Mouse (Mus musculus): ENCODE data around the gene Sox11. TPM values are rescaled to one million over a fixed set of nuclear protein-coding genes. Genes with fewer than 3 reads are reported as not detected.

Gene Sox11
- 278 and 318 TPM in 2 replicates for polyA plus RNA-seq (2015; fragmentation: Nextera tagmentation; extraction: Ambion mirVana)

DNA sequence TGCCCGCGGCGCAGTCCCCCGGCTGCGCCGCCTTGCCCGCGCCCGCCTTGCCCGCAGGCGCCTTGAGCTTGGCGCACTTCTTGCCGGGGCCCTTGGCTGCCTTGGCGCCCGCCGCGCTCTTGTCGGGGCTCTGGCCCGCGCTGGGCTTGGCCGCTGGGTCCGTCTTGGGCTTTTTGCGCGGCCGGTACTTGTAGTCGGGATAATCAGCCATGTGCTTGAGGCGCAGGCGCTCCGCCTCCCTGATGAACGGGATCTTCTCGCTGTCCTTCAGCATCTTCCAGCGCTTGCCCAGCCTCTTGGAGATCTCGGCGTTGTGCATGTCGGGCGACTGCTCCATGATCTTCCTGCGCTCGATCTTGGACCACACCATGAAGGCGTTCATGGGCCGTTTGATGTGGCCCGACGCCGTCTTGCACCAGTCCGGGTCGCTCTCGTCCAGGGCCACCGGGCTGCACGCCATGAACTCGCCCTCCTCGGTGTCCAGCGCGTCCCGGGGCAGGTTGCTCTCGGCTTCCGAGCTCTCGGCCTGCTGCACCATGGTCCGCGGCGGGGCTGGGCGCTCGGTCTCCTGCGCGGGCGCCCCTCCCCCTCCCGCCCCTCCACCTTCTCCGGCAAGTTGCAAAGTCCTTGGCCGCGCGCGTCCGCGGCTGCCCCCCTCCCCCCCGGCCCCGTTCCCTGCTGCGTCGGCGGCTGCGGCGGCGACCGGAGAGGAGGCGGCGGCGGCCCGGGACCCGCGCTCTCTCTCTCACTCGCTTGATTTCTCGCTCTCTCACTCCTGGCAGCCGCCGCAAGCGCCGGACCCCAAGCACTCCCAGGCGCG lies at the start of gene Sox11:
Sox11 (minus strand) TSS at position 704 of the 820 bp plus-strand sequence.
- Histone ChIP-seq H3K4me3 (peak within 1 kb of the TSS; percentile 78), H3K27ac (replicated peaks) (peak within 1 kb of the TSS; percentile 97), H3K4me1 (replicated peaks) (peaks cover 14% of the 10 kb centered on the region), H3K9ac (peak within 1 kb of the TSS; percentile 79), H3K27me3 (no peaks in the 10 kb centered on the region), H3K36me3 (no peaks in the 10 kb centered on the region), H3K4me2 (peak within 1 kb of the TSS; percentile 72), H3K9me3 (no peaks in the 10 kb centered on the region)
- under 1% methylated on average over 74 of the region's 95 CpGs for WGBS
- peak; percentile 23 for ATAC-seq (ENCODE audit: low FRiP score, low read depth)

GRCm38 (mm10) chr12:27391652-27392305 lies 49.4 kb upstream of the Sox11 start:
- no peaks in the 10 kb centered on the region for H3K4me1 ChIP-seq (replicated peaks)
- H3K9ac ChIP-seq = no peak overlapping the region
- H3K27ac ChIP-seq (replicated peaks) = no peak overlapping the region
- ATAC-seq (ENCODE audit: low FRiP score, low read depth) = no peak
- no peaks in the 10 kb centered on the region for H3K9me3 ChIP-seq
- no peak overlapping the region for H3K4me3 ChIP-seq
- no peak overlapping the region for H3K4me2 ChIP-seq
- H3K27me3 ChIP-seq = no peaks in the 10 kb centered on the region
- WGBS = 52% methylated on average over 7 of the region's 7 CpGs
- H3K36me3 ChIP-seq = no peaks in the 10 kb centered on the region

DNA sequence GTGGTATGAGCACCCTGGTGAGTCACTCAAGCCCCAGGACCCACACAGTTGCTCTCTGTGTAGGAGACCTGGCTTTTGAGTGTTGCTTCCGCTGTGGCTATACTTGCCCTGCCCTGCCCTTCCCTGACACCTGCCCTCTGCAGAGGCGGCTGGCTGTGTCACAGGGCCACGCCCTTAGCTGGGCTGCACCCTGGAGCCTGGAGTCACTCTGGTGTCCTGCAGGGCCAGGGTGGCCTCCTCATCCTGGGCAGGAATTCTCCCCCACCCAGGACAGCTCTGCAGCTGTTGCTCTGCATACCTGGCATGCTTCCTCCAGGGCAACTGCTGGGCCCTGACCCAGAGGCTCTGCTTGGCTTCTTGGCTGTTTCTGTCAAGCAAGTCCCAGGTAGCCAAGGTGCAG lies 48.1 kb upstream of the Sox11 start:
- ATAC-seq (ENCODE audit: low FRiP score, low read depth) = no peak
- no peaks in the 10 kb centered on the region for H3K9me3 ChIP-seq
- no peaks in the 10 kb centered on the region for H3K36me3 ChIP-seq
- no peaks in the 10 kb centered on the region for H3K4me1 ChIP-seq (replicated peaks)
- no peak overlapping the region for H3K4me3 ChIP-seq
- H3K27ac ChIP-seq (replicated peaks) = no peak overlapping the region
- no peak overlapping the region for H3K9ac ChIP-seq
- no peak overlapping the region for H3K4me2 ChIP-seq
- no peaks in the 10 kb centered on the region for H3K27me3 ChIP-seq
- WGBS = 47% methylated on average over 3 of the region's 3 CpGs

- Histone ChIP-seq H3K9ac (no peak overlapping the region), H3K27me3 (no peaks in the 10 kb centered on the region), H3K9me3 (no peaks in the 10 kb centered on the region), H3K4me1 (replicated peaks) (no peaks in the 10 kb centered on the region), H3K4me3 (no peak overlapping the region), H3K36me3 (no peaks in the 10 kb centered on the region), H3K27ac (replicated peaks) (no peak overlapping the region), H3K4me2 (no peak overlapping the region)
- ATAC-seq (ENCODE audit: low FRiP score, low read depth) = no peak
These were observed 47.1 kb upstream of the Sox11 start for GRCm38 (mm10) chr12:27389429-27389828.

GRCm38 (mm10) chr12:27372505-27372904 lies 30.1 kb upstream of the Sox11 start:
- no peak overlapping the region for H3K9ac ChIP-seq
- WGBS = 80% methylated on average over 3 of the region's 3 CpGs
- no peak overlapping the region for H3K4me2 ChIP-seq
- no peak for ATAC-seq (ENCODE audit: low FRiP score, low read depth)
- no peaks in the 10 kb centered on the region for H3K4me1 ChIP-seq (replicated peaks)
- H3K27me3 ChIP-seq = no peaks in the 10 kb centered on the region
- no peak overlapping the region for H3K27ac ChIP-seq (replicated peaks)
- H3K36me3 ChIP-seq = no peaks in the 10 kb centered on the region
- no peak overlapping the region for H3K4me3 ChIP-seq
- no peaks in the 10 kb centered on the region for H3K9me3 ChIP-seq

DNA sequence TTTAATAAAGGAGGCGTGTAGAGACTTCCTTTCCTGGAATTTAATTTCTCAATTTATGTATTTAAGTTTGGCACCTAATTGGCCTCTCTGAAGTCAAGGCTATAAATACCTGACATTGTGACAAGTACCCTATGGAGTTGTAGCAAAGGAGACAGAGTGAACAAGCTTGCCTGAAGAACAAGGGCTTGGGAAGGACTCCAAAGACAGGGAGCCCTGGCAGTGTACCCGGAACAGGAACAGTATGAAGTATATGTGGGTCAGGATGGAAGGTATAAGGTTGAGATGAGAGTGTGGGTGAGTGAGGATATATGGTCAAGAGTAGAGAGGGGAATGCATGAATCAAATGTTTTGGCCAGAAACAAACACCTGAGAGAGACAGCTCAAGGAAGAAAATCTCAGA lies 28.4 kb upstream of the Sox11 start:
- no peak overlapping the region for H3K4me3 ChIP-seq
- no peaks in the 10 kb centered on the region for H3K4me1 ChIP-seq (replicated peaks)
- no peak overlapping the region for H3K27ac ChIP-seq (replicated peaks)
- WGBS = 87% methylated on average over 2 of the region's 2 CpGs
- no peaks in the 10 kb centered on the region for H3K36me3 ChIP-seq
- no peaks in the 10 kb centered on the region for H3K27me3 ChIP-seq
- H3K4me2 ChIP-seq = no peak overlapping the region
- H3K9me3 ChIP-seq = no peaks in the 10 kb centered on the region
- no peak overlapping the region for H3K9ac ChIP-seq
- ATAC-seq (ENCODE audit: low FRiP score, low read depth) = no peak

GRCm38 (mm10) chr12:27367476-27367875 lies 25.1 kb upstream of the Sox11 start:
- no peak overlapping the region for H3K9ac ChIP-seq
- no peak overlapping the region for H3K4me2 ChIP-seq
- ATAC-seq (ENCODE audit: low FRiP score, low read depth) = no peak
- H3K27me3 ChIP-seq = no peaks in the 10 kb centered on the region
- 73% methylated on average over 2 of the region's 2 CpGs for WGBS
- H3K4me3 ChIP-seq = no peak overlapping the region
- no peaks in the 10 kb centered on the region for H3K36me3 ChIP-seq
- H3K27ac ChIP-seq (replicated peaks) = no peak overlapping the region
- no peaks in the 10 kb centered on the region for H3K9me3 ChIP-seq
- H3K4me1 ChIP-seq (replicated peaks) = no peaks in the 10 kb centered on the region; the same call in 1 of the 2 replicates

- Histone ChIP-seq H3K36me3 (no peaks in the 10 kb centered on the region), H3K27ac (replicated peaks) (peak overlapping the region; percentile 47; the same call in 1 of the 2 replicates), H3K9ac (no peak overlapping the region), H3K4me2 (peak overlapping the region; percentile 44), H3K27me3 (no peaks in the 10 kb centered on the region), H3K4me3 (no peak overlapping the region), H3K4me1 (replicated peaks) (no peaks in the 10 kb centered on the region; the same call in 1 of the 2 replicates), H3K9me3 (no peaks in the 10 kb centered on the region)
- ATAC-seq (ENCODE audit: low FRiP score, low read depth) = peak; percentile 66; the same call in 1 of the 2 replicates
- WGBS = 36% methylated on average over 16 of the region's 16 CpGs
These were observed 21.7 kb upstream of the Sox11 start for GRCm38 (mm10) chr12:27363840-27364640.

DNA sequence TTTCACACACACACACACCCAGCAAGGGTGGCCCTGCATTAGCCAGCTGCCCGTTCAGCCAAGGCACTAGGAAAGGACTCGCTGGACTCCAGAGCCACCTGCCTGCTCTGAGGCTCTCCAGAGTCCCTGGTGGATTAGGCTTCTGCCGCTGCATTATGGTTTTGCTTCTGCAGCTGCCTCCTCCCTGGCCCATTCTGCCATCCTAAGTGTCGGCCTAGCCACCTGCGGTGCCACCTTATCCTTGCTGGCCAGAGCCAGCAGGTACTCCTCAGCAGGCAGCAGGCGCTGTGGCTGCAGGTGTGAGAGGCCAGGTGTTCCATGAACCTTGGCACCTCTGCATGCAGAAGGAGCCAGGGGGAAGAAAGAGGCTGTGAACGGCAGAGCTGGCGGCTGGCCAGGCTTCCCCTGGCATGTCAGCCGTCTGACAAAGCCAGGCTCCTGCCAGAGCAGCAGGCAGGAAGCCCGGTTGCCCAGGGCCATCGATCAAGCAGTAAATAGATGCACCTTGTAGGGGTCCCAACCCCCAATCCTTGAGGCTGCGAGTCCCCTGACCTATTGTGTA lies 14.8 kb upstream of the Sox11 start:
- 9% methylated on average over 12 of the region's 12 CpGs for WGBS
- ATAC-seq (ENCODE audit: low FRiP score, low read depth) = peak; percentile 78
- no peak overlapping the region for H3K9ac ChIP-seq
- no peaks in the 10 kb centered on the region for H3K27me3 ChIP-seq
- H3K4me2 ChIP-seq = peak overlapping the region; percentile 34
- no peaks in the 10 kb centered on the region for H3K9me3 ChIP-seq
- H3K36me3 ChIP-seq = no peaks in the 10 kb centered on the region
- H3K27ac ChIP-seq (replicated peaks) = peak overlapping the region; percentile 75
- H3K4me3 ChIP-seq = no peak overlapping the region
- H3K4me1 ChIP-seq (replicated peaks) = peaks cover 11% of the 10 kb centered on the region

DNA sequence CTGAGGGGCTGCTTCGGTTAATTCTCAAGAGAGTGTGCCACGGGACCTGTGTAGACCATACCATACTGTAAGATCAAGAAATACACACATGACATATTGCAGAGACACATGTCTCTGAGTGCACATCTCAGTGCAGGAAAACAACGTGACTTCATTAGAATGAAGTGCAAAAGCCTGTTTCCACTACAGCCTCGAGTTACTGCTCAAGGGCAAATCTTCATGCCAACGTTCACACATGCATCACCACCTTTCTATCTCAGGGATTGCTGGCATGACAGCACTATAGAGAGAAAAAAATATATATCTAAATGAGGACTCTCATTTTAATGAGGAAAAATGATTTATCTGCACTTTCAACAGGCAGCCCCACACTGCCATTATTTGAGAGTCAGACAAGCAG lies 14.2 kb upstream of the Sox11 start:
- ATAC-seq (ENCODE audit: low FRiP score, low read depth) = no peak
- Histone ChIP-seq H3K36me3 (no peaks in the 10 kb centered on the region), H3K4me3 (no peak overlapping the region), H3K4me2 (0 out of 2 replicates have a peak overlapping the region, but pooled peaks have one; percentile 34), H3K27me3 (no peaks in the 10 kb centered on the region), H3K9me3 (no peaks in the 10 kb centered on the region), H3K4me1 (replicated peaks) (peaks cover 11% of the 10 kb centered on the region), H3K27ac (replicated peaks) (peak overlapping the region; percentile 75), H3K9ac (no peak overlapping the region)
- 56% methylated on average over 5 of the region's 5 CpGs for WGBS

GRCm38 (mm10) chr12:27343606-27344410 lies 1.4 kb upstream of the Sox11 start:
- no peaks in the 10 kb centered on the region for H3K27me3 ChIP-seq
- H3K27ac ChIP-seq (replicated peaks) = peak overlapping the region; percentile 97
- H3K4me2 ChIP-seq = peak overlapping the region; percentile 72
- H3K4me1 ChIP-seq (replicated peaks) = peaks cover 13% of the 10 kb centered on the region
- no peak for ATAC-seq (ENCODE audit: low FRiP score, low read depth)
- peak overlapping the region; percentile 64 for H3K9ac ChIP-seq
- H3K4me3 ChIP-seq = peak overlapping the region; percentile 78
- H3K36me3 ChIP-seq = no peaks in the 10 kb centered on the region
- 2% methylated on average over 17 of the region's 17 CpGs for WGBS
- H3K9me3 ChIP-seq = no peaks in the 10 kb centered on the region
